Mouse (Mus musculus) liver, embryonic 14.5 days (tissue): ENCODE results near the gene Gm10518.

ENCODE experiments used
- CTCF ChIP-seq: IDR thresholded peaks from 2 replicates; pipeline ENCODE4 v1.5.1; 2016; ENCODE audit warnings: antibody characterized with exemption, low read depth, control low read depth
- EP300 ChIP-seq: IDR thresholded peaks from 2 replicates; pipeline ENCODE4 v1.6.1; 2016; ENCODE audit warnings: antibody characterized with exemption, low read depth

- no peak for TF ChIP-seq CTCF
- no peak for TF ChIP-seq EP300
These were observed 19.1 kb upstream of the Gm10518 start for GRCm38 (mm10) chr1:179784098-179784497.
